Mouse (Mus musculus) heart, adult 8-10 months (tissue): Measurements from ENCODE around the gene Vmn1r10. TPM values are rescaled to one million over a fixed set of nuclear protein-coding genes. Genes with fewer than 3 reads are reported as not detected.

Source experiments
- DNase-seq: peaks from one replicate; pipeline ENCODE4 v3.0.0; 2022; ENCODE audit warnings: low spot score
- total RNA-seq, 4 experiments: library from RNA; stranded (reverse); gene quantifications; 2 replicates each; pipeline ENCODE4 v1.2.4; 2022

The Vmn1r10 gene
- not detected for total RNA-seq

DNA sequence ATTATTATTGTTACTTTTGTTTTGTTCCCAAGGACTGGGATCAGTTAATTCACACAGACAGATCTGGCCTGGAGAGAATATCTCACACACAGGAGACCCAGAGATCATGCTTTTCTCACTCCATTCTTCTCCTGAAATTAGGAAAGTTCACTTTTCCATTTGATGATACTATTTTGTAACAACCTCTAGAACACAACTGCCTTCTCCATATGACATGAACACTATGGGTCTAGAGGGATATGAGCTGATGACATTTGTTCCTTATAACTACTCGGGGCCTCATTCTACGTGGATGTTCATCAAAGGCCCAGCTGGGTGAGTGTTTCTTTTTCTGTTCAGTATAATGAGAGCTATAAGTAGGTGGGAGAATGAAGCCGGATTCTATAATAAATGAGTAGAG is at the start of gene Vmn1r10:
Gene Vmn1r10, plus strand, starts transcription at position 301 of the 400 bp plus-strand sequence.
- no peak for DNase-seq

DNA sequence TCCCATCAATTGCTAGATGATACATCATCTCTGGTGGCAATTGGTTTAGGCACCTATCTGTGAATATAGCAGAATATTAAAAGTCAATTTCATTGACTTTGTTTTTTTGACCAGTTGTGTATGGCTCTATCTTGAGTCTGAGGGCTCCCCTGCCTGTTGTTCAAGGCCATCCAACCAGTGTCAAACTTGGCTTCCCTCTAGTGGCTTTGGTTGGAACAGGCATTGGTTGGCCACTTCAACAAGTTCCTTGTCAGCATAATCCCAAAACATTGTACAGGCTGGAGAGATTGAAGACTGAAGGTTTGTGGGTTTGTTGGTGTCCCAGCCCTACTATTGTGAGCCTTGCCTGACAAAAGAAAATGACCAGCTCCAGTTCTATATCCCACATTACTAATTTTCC is 45.5 kb upstream of the Vmn1r10 start:
- no peak for DNase-seq

DNA sequence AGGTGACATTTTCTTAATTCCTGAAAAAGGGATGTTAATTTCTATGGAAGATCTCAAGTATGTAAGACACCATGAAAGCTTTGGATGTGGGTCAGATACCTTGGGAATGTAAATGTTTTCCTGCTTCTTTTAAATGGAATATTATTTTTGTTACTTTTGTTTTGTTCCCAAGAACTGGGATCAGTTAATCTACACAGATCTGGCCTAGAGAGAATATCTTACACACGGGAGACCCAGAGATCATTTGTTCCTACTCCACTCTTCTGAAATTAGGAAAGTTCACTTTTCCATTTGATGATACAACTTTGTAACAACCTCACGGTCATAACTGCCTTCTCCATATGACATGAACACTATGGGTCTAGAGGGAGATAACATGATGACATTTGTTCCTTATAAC is 42.8 kb upstream of the Vmn1r10 start, which contains the start of gene Vmn1r9:
Gene Vmn1r9, plus strand, starts transcription at position 301 of the 400 bp plus-strand sequence.
- no peak for DNase-seq

DNA sequence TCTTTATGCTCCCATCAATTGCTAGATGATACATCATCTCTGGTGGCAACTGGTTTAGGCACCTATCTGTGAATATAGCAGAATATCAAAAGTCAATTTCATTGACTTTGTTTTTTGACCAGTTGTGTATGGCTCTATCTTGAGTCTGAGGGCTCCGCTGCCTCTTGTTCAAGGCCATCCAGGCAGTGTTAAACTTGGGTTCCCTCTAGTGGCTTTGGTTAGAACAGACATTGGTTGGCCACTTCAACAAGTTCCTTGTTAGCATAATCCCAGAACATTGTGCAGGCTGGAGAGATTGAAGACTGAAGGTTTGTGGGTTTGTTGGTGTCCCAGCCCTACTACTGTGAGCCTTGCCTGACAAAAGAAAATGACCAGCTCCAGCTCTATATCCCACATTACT is 2.9 kb upstream of the Vmn1r10 start:
- DNase-seq: no peak

DNA sequence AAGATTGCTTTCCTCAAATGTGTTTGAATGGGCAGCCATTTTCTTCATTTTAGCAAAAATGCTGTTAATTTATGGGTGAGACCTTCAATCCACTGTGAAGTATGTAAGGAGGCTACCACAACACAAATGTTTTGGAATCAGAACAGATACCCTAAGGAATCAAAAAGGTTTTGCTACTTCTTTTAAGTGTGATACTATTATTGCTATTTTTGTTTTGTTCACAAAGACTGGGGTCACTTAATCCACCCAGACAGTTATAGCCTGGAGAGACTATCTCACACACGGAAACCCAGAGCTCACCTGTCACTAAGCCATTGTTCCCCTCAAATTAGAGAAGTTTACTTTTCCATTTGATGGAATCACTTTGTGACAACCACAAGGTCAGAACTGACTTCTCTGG is 23.9 kb downstream of the Vmn1r10 start, which contains the start of gene Vmn1r11:
Gene Vmn1r11, plus strand, starts transcription at position 301 of the 400 bp plus-strand sequence.
- DNase-seq: no peak

DNA sequence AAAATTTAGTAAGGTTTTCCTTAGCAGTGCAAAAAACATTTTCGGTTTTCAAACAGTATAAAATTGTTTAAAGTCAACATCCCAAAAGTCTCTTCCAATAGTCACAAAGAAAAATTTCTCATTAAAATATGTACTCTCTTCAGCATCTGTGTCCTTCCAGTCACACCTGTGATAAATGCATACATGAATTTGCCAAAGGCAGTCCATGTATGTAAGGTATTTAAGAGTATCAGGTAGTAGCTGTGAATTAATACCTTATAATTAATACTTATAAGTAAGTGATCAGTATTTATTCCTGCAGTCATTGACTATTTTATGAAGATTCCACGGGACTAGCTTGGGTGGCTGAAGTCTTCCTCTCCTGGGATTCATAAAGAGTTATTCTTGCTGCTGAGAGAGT is 47.4 kb downstream of the Vmn1r10 start, which contains the start of gene Vmn1r12:
Gene Vmn1r12, plus strand, starts transcription at position 301 of the 400 bp plus-strand sequence.
- DNase-seq: no peak

Other genes starting within 250 kb of the Vmn1r10 start
- 10 to 100 TPM; 71.9 to 85.2 (median 79.4) TPM for gene Nt5c3, start 185.5 kb upstream of the Vmn1r10 start, total RNA-seq
- under 1 TPM in 1 of 4 experiments, not detected in 3; 0.22 TPM for gene Vmn1r4, start 185.4 kb upstream of the Vmn1r10 start, total RNA-seq
- gene Vmn1r5, start 139.2 kb upstream of the Vmn1r10 start, total RNA-seq: not detected
- not detected for gene Vmn1r6, start 112.2 kb upstream of the Vmn1r10 start, total RNA-seq
- not detected for gene Vmn1r7, start 84.1 kb upstream of the Vmn1r10 start, total RNA-seq
- gene Vmn1r8, start 77.2 kb upstream of the Vmn1r10 start, total RNA-seq: not detected
- gene Vmn1r9, start 42.7 kb upstream of the Vmn1r10 start, total RNA-seq: not detected
- gene Vmn1r11, start 24.0 kb downstream of the Vmn1r10 start, total RNA-seq: not detected
- gene Vmn1r12, start 47.5 kb downstream of the Vmn1r10 start, total RNA-seq: not detected
- gene Vmn1r13, start 93.8 kb downstream of the Vmn1r10 start, total RNA-seq: not detected
- gene Vmn1r14, start 122.2 kb downstream of the Vmn1r10 start, total RNA-seq: not detected
- not detected for gene Vmn1r15, start 148.5 kb downstream of the Vmn1r10 start, total RNA-seq
- not detected for gene Vmn1r16, start 220.0 kb downstream of the Vmn1r10 start, total RNA-seq